Mouse (Mus musculus) G1E (cell line): ENCODE results near the gene Pdia2.

Source experiments
- CTCF ChIP-seq: IDR thresholded peaks from 2 replicates; pipeline ENCODE4 v1.5.1; 2012; ENCODE audit warnings: low read depth, low read length, inconsistent platforms, mixed read lengths
- GATA1 ChIP-seq: IDR thresholded peaks from 2 replicates; pipeline ENCODE4 v1.6.1; 2012; ENCODE audit warnings: borderline replicate concordance, low read length, inconsistent platforms, mixed read lengths
- TAL1 ChIP-seq: conservative IDR thresholded peaks from 2 replicates; pipeline ENCODE4 v1.6.1; 2012; ENCODE audit warnings: low read depth, low read length, inconsistent platforms, mixed read lengths

GRCm38 (mm10) chr17:26181179-26181578 is 17.7 kb downstream of the Pdia2 start:
- TF ChIP-seq CTCF (no peak), TAL1 (no peak), GATA1 (no peak)
